Mouse (Mus musculus) liver, adult 2 months (tissue): ENCODE data around the gene Ttc32. TPM values are rescaled to one million over a fixed set of nuclear protein-coding genes. Genes with fewer than 3 reads are reported as not detected.
A peak's percentile ranks its signal among the peaks of the same experiment; 100 is the strongest.
"Not testable (repeated sequence)": the region's sequence is repeated elsewhere in the genome, so short reads cannot be mapped to it uniquely, and the experiment has no call there.

Source experiments
- DNase-seq: peaks from one replicate; pipeline ENCODE4 v3.0.0-alpha.2; 2011; ENCODE audit warnings: low read depth, low spot score; ENCODE audit errors: extremely low read depth
- H3K27ac ChIP-seq: fragments of 200-500 bp; replicated peaks from 2 replicates; pipeline ENCODE4 v1.5.1; 2012; ENCODE audit warnings: low read depth, mild to moderate bottlenecking, control low read depth, inconsistent platforms, low read length; ENCODE audit not compliant: insufficient read depth
- H3K27me3 ChIP-seq: fragments of 200-500 bp; 2 replicates; pipeline ENCODE4 v1.6.1; 2012; ENCODE audit warnings: mild to moderate bottlenecking, moderate library complexity, low read length, inconsistent platforms; ENCODE audit not compliant: control insufficient read depth, insufficient read depth
- H3K36me3 ChIP-seq: fragments of 200-500 bp; 2 replicates; pipeline ENCODE4 v1.6.1; 2012; ENCODE audit warnings: low read length, inconsistent platforms; ENCODE audit not compliant: control insufficient read depth, insufficient read depth
- H3K4me1 ChIP-seq: fragments of 200-500 bp; 2 replicates; pipeline ENCODE4 v1.6.1; 2011; ENCODE audit warnings: low read length; ENCODE audit not compliant: control insufficient read depth, insufficient read depth
- H3K4me3 ChIP-seq: fragments of 200-500 bp; 2 replicates; pipeline ENCODE4 v1.5.1; 2011; ENCODE audit warnings: low read depth, mild to moderate bottlenecking, control low read depth, low read length, moderate library complexity; ENCODE audit not compliant: insufficient read depth
- H3K79me2 ChIP-seq: fragments of 200-500 bp; 2 replicates; pipeline ENCODE4 v1.6.1; 2012; ENCODE audit warnings: inconsistent platforms, mild to moderate bottlenecking, low read length, moderate library complexity; ENCODE audit not compliant: control insufficient read depth, insufficient read depth
- H3K9ac ChIP-seq: fragments of 200-500 bp; 2 replicates; pipeline ENCODE4 v1.6.1; 2012; ENCODE audit warnings: low read depth, mild to moderate bottlenecking, control low read depth, inconsistent platforms, low read length
- CTCF ChIP-seq: fragments of 200-500 bp; IDR thresholded peaks from 2 replicates; pipeline ENCODE4 v1.5.1; 2011; ENCODE audit warnings: low read depth, low read length, control low read depth
- POLR2A ChIP-seq: fragments of 200-500 bp; IDR thresholded peaks from 2 replicates; pipeline ENCODE4 v1.6.1; 2011; ENCODE audit warnings: low read length, control low read depth; ENCODE audit not compliant: insufficient read depth; ENCODE audit errors: extremely low read depth
- WGBS: fragments of 180-500 bp; shearing (Covaris S2); methylation state at CpG from one replicate; pipeline ENCODE4 v1.1.7; 2018; 5-methylcytosine and 5-hydroxymethylcytosine counted together
- polyA plus RNA-seq: library from polyadenylated mRNA; depleted of rRNA; stranded (reverse); fragments of >200 nt; gene quantifications from 2 replicates; pipeline ENCODE4 v1.2.3, GENCODE M21; 2012
- total RNA-seq: library from RNA; depleted of rRNA; stranded (reverse); fragments of >200 nt; gene quantifications from 2 replicates; pipeline ENCODE4 v1.2.3, GENCODE M21; 2014

Ttc32 gene
- total and polyA plus RNA-seq, 2 experiments = 13.8 to 22.1 TPM

GRCm38 (mm10) chr12:9024736-9025135 is 5.1 kb upstream of the Ttc32 start:
- 84% methylated on average over 13 of the region's 13 CpGs for WGBS
- Histone ChIP-seq H3K27me3 (no peaks in the 10 kb centered on the region), H3K36me3 (no peaks in the 10 kb centered on the region), H3K79me2 (no peaks in the 10 kb centered on the region), H3K4me1 (no peaks in the 10 kb centered on the region), H3K9ac (no peak overlapping the region), H3K4me3 (no peak overlapping the region), H3K27ac (no peak overlapping the region)
- TF ChIP-seq POLR2A = no peak
- no peak for TF ChIP-seq CTCF
- no peak for DNase-seq

GRCm38 (mm10) chr12:9026843-9027242 is 3.0 kb upstream of the Ttc32 start:
- Histone ChIP-seq H3K27me3 (no peaks in the 10 kb centered on the region), H3K9ac (no peak overlapping the region), H3K79me2 (no peaks in the 10 kb centered on the region), H3K27ac (no peak overlapping the region), H3K4me1 (no peaks in the 10 kb centered on the region; the same call in 1 of the 2 replicates), H3K4me3 (no peak overlapping the region), H3K36me3 (no peaks in the 10 kb centered on the region)
- TF ChIP-seq POLR2A (no peak), CTCF (no peak)
- DNase-seq = no peak

- not testable (repeated sequence) for H3K4me1 ChIP-seq, H3K79me2 ChIP-seq, H3K27me3 ChIP-seq, H3K4me3 ChIP-seq, H3K9ac ChIP-seq, H3K27ac ChIP-seq, H3K36me3 ChIP-seq, DNase-seq
- 91% methylated on average over 7 of the region's 7 CpGs for WGBS
These were observed 981 bp upstream of the Ttc32 start for GRCm38 (mm10) chr12:9028816-9029215.

- TF ChIP-seq POLR2A = no peak
- Histone ChIP-seq H3K4me3 (no peak overlapping the region), H3K9ac (no peak overlapping the region), H3K27ac (no peak overlapping the region), H3K36me3 (no peaks in the 10 kb centered on the region), H3K4me1 (no peaks in the 10 kb centered on the region; the same call in 1 of the 2 replicates), H3K27me3 (no peaks in the 10 kb centered on the region), H3K79me2 (no peaks in the 10 kb centered on the region)
- 30% methylated on average over 4 of the region's 4 CpGs for WGBS
- DNase-seq = no peak
These were observed 300 bp upstream of the Ttc32 start for GRCm38 (mm10) chr12:9029506-9029887.

- no peak overlapping the region; the same call in 1 of the 2 replicates for H3K9ac ChIP-seq
- peak overlapping the region; percentile 88; the same call in 1 of the 2 replicates for H3K4me3 ChIP-seq
- H3K79me2 ChIP-seq = no peaks in the 10 kb centered on the region
- TF ChIP-seq CTCF = no peak
- no peak for TF ChIP-seq POLR2A
- no peaks in the 10 kb centered on the region for H3K27me3 ChIP-seq
- peak; percentile 51 for DNase-seq
- 14% methylated on average over 8 of the region's 8 CpGs for WGBS
- no peak overlapping the region; the same call in 1 of the 2 replicates for H3K27ac ChIP-seq
- H3K4me1 ChIP-seq = no peaks in the 10 kb centered on the region; the same call in 1 of the 2 replicates
- H3K36me3 ChIP-seq = peaks cover under 1% of the 10 kb centered on the region; the same call in 1 of the 2 replicates
These were observed 1.4 kb downstream of the Ttc32 start for GRCm38 (mm10) chr12:9031166-9031565.

- Histone ChIP-seq H3K9ac (no peak overlapping the region), H3K79me2 (no peaks in the 10 kb centered on the region), H3K36me3 (peaks cover 7% of the 10 kb centered on the region), H3K27ac (no peak overlapping the region), H3K27me3 (no peaks in the 10 kb centered on the region), H3K4me1 (no peaks in the 10 kb centered on the region; the same call in 1 of the 2 replicates), H3K4me3 (no peak overlapping the region)
- TF ChIP-seq CTCF (no peak), POLR2A (no peak)
- no peak for DNase-seq
These were observed 3.3 kb downstream of the Ttc32 start for GRCm38 (mm10) chr12:9033140-9033539.
